Mouse (Mus musculus) lung, postnatal 0 days (tissue): ENCODE results near the gene Dcakd.

ENCODE experiments used
- CTCF ChIP-seq: IDR thresholded peaks from 2 replicates; pipeline ENCODE4 v1.5.1; 2016; ENCODE audit warnings: antibody characterized with exemption, mild to moderate bottlenecking
- EP300 ChIP-seq: IDR thresholded peaks from 2 replicates; pipeline ENCODE4 v1.6.1; 2016; ENCODE audit warnings: antibody characterized with exemption, mild to moderate bottlenecking, control low read depth

DNA sequence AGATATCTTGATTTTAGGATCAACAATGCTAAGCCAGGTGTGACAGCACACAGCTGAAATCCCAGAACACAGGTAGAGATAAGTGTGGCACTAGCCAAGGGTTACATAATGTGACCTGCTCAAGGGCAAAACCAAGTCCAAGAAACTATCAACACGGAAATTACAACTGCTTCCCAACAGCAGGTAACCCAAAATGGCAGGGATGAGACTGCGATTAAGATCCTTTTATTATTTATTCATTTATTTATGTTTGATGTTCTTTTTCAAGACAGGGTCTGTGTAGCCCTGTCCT, 17.0 kb downstream of the Dcakd start:
- TF ChIP-seq CTCF = no peak
- TF ChIP-seq EP300 = no peak
